Mouse (Mus musculus) A20 (cell line): ENCODE measurements around the gene Ptdss2.

Experiments
- DNase-seq: peaks from one replicate; pipeline ENCODE4 v3.0.0-alpha.2; 2011; ENCODE audit warnings: low read depth, low spot score

The Ptdss2 gene

DNA sequence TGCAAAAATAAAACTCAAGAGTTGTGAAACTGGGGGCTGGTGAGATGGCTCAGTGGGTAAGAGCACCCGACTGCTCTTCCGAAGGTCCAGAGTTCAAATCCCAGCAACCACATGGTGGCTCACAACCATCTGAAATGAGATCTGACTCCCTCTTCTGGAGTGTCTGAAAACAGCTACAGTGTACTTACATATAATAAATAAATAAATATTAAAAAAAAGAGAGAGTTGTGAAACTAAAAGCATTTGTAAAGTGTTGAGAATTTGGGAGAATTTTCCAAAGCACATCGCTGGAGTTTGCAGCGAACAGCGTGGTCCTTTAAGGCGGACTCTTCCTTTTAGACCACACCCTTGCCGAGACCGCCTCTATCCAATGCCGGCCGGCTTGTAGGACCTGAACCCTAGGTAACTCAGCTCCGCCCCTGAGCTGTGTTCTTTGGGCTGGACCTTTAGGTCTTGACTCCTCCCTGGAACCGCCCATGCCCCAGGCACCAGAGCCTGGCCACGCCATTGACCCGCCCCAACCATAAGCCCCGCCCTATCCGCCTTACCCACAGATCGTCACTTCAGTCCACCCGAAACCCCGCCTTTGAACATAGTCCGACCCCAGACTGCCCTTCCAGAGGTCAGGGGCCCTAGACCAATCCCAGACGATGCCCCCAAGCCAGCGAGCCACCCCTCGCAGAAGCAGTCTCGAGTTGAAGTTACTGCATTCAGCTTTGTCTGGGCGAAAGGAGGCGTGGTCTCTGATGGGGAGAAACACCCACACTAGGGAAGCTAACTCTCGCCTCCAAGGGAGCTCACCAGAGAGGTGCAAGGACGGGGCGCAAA is 721 bp downstream of the Ptdss2 start:
- peak; percentile 99 for DNase-seq

DNA sequence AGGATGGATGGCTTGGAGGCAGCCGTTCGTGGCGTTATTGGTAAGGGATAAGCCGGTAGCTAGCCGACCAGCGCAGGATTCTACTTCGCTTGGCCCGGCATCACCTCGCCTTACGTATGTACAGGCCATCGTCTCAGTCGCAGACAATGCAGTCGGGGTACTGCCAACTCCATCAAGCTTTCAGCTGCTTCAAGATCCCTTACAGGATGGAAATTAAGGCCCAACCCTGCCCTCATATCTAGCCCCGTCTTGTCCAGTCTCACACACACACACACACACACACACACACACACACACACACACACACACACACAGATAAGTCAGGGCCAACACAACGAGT is 1.3 kb downstream of the Ptdss2 start:
- DNase-seq = no peak

DNA sequence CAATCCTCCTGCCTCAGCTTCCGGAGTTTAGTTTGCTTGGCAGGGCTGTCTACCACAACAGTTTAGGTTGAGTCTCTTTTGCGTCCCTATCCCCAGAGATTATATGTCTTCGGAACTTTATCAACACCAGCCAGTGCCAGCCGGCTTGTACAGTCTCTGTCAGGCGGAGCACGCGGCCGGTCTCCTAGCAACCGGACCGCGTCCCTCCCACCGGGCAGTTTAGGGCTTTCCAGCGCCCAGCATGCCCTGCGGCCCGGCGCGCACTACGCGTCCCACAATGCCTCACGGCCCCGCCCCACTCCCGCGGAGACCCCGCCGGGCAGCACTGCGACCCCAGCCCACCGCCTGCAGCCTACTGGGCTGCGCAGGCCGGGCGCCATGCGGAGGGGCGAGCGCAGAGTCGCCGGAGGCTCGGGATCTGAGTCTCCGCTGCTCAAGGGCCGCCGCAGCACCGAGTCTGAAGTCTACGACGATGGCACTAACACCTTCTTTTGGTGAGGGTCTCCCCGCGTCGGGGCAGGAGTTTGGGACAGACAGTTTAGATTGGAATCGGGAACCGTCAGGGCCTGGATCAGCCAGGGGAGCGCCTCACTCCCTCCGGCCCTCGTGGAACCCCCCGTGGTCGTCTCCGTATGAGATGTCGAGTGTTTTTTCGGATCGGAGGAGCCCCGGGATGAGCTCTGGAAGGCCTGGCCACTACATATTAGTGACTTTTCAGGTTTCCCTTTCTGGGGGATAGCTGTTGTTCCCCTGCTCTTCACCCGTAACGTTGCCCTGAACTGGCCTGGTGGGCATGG is 9.0 kb downstream of the Ptdss2 start:
- peak; percentile 90 for DNase-seq

DNA sequence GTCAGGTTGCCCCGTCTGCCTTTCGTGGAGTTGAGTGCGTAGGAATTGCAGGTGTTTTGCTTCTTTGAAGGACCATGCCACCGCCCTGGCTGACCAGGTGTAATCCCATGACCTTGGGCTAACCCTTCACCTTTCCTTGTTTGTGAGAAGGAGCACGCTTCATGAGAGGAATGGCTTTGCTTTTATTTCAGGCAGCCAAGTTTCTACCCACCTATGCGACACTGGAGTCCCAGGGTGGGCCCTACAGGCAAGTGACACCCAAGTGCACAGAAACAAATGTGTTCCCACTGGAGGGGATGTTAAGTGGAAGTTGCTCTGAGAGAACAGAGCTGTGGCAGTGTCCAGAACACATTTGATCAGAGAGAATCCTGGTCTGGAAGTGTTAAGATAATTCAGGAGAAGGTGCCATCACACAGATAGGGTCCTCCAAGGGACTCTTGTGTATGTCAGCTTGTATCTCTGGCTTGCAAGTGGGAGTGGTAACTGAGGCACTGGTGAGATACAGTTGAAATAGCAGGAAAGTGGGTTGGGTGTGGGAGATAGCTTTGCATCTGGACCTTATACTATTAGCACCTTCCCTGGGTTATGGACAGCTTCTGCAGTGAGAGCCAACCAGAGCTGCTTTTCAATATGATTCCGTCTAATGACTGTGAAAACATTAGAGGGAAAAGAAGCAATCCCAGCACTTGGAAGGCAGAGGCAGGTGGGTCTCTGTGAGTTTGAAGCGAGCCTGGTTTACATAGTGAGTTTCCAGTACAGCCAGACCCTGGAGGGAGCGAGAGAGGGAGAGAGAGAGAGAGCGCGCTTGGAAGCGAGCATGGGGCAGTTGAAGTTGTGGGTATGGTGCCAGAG is 9.9 kb downstream of the Ptdss2 start:
- DNase-seq = no peak

DNA sequence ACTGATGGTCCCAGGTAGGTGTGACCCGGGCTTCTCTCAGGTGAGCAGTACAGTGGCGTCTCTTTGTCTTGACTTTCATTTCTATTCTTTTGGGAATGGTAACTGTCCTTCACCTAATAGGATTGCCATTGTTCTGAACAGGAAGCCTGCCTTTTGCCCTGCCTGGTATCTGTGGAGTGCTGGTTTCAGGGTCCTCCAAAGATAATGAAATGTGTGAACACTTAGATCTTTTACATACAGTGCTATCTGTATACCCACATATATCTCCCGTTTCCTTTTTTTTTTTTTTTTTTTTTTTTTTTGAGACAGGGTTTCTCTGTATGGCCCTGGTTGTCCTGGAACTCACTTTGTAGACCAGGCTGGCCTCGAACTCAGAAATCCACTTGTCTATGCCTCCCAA is 19.1 kb downstream of the Ptdss2 start:
- DNase-seq = no peak

DNA sequence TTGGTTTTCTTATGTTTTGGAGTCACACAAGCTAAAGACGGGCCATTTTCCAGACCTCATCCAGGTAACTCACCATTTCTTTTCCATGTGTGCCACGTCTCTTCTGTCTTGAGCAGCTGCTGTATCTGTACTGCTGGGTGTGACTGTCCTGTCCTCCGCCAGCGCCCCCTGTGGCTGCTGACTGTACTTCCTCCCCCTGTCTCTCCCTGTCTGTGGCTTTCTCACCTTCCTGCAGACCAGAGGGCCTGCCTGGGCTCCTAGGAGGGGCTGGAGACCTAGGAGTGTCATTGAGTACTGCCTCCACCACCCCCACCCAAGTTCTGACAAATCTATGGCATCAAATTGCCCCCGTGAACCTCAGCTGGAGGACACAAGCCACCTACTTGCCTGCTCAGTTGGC is 20.9 kb downstream of the Ptdss2 start:
- DNase-seq = peak; percentile 66

DNA sequence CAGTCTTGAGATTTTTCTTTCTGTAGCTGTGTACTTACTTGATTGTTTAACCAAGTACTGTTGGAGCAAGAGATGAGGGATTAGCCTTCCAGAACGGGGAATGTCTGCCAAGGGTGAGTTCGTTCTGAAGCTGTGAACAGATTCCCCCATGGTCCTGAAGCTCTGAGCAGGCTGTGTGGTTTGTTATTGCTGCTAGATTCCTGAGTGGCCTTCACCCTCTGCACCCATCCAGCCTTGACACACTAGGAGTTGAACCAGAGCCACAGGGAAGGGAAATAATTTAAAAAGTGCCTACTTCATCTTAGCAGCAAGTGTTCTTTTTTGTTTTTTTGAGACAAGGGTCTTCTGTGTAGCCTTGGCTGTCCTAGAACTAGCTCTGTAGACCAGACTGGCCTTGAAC is 21.7 kb downstream of the Ptdss2 start:
- DNase-seq = no peak

DNA sequence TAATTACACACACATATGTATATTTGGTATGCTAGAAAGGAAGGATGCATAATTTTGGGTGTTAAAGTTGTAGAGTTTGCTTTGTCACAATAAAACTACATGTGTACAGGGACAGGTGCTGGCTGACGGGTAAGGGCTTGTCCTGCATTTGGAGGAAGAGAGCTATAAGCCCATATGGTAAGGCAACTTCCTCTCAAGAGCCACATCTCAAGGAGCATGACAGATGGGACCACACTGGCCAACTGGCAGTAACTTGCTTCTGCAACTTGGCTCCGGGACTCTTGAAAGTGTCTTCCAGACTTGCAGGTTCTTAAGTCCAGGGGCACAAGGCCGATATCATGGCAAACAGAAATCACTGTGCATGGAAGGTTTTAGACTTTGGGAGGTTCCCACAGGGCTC is 22.5 kb downstream of the Ptdss2 start:
- DNase-seq = no peak

DNA sequence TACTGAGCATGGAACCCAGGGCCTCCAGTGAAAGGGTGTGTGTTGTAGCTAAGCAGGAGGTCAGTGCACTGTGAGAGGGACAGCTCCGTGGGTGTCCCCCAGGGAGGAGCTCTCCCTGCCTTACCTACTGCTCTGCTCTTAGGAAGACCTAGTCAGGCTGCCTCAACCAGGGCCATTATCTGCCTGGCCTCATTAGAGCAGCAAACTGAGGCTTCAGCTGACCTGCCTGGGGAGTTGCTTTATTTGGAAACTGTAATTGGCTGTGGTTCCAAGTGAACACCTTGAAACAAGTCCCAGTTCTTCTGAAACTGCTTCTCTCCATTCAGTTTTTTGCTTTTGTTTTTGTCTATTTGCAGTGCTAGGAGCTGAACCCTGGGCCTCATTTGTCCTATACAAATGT is 23.2 kb downstream of the Ptdss2 start:
- no peak for DNase-seq

DNA sequence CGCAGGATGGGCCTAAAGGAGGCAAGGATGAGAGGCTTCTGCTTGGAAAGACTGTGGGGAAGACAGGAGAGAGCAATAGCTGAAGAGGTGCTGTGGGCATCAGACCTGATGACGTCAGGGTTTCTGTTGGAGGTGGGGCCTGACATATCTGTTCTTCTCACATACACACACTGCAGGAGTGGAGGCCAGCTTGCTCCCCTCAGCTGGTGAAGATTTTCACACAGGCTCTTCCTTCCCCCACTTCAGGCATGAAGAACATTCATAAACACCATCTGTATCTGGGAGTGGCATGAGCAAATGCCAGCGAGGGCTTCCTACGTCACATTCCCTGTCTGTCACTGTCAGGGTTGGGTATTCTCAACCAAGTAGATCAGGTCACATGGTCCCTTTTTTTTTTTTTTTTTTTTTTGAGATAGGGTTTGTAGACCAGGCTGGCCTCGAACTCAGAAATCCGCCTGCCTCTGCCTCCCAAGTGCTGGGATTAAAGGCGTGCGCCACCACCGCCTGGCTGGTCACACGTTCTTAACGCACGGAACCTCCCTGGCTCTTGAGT is 23.9 kb downstream of the Ptdss2 start:
- DNase-seq = no peak

DNA sequence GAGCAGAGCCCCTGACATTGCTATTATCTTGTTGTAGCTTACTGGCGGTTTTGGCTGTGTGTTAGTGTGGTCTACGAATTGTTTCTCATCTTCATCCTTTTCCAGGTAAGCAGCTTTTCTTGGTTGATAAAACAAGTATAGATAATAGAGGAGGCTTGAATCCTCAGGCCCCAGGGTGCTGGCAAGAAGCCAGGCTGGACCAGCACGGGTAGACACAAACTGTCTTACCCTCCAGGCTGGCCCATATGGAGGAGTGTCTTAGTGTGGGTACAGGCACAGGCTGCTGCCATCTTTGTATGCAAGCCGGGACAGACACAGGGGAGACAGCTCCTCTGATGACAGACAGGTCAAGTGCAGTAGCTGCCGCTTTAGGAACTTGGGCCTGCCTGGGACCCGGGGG is 24.9 kb downstream of the Ptdss2 start:
- DNase-seq = no peak

DNA sequence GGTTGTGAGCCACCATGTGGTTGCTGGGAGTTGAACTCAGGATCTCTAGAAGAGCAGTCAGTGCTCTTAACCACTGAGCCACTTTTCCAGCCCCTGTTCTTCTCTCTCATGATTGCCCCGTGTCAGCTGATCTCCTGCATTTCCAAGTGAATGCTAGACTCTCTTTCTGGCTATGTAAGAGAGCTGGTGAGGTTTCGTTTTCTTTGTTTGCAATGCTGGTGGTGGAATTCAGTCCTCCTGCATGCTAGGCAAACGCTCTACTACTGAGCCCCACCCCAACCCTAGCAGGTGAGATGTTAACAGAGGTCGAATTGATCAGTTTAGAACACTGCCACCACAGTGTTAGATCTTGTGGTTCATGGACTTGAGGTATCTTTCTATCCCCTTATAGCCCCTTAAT is 26.5 kb downstream of the Ptdss2 start:
- no peak for DNase-seq

DNA sequence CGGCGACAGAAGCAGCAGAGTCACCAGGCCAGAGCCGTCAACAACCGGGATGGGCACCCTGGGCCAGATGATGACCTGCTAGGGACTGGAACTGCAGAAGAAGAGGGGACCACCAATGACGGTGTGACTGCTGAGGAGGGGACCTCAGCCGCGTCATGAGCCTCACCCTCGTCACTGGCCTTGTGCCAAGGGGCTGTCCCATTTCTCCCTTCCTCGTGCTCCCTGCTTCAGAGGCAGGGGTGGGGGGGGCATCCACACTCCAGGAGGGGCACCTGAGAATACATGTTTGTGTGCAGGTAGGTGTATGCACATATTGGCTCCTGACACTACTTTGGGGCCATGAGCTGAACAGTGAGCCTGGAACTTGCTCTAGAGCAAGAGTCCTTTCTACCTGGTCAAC is 33.2 kb downstream of the Ptdss2 start:
- no peak for DNase-seq

DNA sequence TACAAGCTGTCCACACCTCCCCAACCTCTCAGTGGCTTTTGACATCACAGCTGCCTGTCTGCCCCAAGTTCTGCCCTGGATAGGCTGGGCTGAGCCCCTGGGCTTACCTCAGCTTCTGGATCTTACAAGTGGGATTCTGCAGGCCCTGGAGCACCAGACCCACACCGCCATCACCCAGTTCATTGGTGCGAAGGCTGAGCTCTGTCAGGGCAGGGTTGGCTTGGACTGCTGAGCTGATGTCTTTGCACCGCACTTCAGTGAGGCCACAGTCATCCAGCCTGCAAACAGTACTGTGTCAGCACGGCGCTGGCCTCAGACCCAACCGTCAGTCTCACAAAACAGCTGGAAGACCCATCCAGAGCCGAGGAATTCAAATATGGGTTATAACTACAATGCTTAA is 42.2 kb downstream of the Ptdss2 start:
- no peak for DNase-seq

DNA sequence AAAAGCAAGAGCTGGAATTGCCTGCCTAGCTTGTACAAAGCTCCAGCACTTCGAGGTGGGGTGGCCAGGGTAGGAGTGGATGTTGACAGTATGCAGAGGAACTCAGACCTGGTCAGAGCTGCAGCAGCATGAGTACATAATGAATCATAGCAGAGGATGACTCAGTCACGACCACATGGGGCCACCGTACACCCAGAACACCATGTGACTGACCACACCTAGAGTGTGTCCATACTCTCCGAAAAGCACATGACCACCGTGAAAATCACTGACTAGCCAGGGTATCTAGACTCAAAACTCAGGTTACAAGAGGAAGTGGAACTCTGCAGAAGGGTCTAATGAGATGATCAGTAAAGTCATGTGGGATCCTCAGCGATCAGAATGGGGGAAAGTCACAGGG is 42.7 kb downstream of the Ptdss2 start:
- no peak for DNase-seq

DNA sequence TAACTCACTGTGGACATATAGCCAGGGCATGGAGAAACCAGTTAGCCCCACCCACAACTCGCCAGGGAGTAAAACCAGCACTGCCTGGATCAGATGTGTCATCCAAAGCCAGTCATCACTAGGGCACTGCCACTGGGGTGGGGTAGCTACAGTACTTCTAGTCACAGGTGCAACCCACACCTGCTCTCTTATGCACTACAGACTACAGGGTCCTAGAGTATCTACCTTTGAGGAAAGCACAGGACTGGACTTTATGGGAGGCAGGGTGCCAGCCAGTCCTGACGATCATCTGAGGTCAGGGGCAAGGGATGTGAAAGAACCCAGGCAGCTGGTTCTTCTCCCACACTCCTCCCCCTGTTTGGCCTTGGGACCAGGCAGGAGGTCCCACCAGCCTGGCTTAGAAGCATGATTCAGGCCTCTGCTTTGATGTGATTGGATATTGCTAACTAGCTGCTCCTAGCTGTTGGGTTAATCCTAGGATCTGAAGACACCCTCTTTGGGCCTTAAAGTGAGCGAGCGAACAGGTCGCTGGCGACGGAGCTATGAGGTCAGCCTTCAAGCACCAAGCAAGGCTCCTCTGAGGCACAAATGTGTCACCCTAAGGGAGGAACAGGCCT is 45.8 kb downstream of the Ptdss2 start:
- DNase-seq = peak; percentile 45

DNA sequence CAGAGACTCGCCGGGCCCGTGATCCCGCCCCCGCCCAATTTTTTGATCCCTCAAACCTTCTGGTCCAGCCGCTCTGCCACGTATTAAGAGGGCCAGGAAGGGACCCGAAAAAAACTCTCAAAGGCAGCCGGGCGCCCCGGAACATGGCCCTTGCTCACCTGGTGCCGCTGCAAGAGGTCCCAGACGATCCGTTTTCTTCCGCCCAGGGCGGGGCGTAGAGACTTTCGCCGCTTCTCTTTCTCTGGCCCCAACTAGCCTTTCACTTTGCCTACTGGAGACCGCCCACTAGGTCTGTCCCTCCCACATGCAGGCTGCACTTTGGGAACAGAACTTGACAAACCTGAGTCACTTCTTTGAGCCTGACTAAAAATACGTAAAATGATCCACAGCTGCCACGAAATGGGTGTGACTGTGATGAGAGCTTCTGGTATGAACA is 46.4 kb downstream of the Ptdss2 start:
- DNase-seq = peak; percentile 92

DNA sequence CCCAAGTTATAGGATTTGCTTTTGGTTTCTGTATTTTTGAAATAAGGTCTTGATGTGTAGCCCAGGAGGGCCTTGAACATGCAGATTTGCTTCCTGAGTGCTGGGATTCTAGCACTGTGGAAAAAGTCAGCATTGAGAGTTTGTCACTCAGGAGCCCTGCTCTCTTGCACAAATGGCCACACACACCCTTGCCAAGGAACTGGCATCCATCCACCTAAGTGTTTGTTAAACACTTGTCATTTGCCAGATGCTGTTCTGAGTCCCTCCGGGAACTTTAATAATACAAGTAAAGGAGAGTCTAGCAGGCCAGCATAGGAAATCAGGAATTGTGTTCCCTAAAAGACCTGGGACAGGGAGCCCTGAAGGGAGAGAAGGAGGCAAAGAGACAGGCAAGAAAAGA is 47.1 kb downstream of the Ptdss2 start:
- DNase-seq = no peak

DNA sequence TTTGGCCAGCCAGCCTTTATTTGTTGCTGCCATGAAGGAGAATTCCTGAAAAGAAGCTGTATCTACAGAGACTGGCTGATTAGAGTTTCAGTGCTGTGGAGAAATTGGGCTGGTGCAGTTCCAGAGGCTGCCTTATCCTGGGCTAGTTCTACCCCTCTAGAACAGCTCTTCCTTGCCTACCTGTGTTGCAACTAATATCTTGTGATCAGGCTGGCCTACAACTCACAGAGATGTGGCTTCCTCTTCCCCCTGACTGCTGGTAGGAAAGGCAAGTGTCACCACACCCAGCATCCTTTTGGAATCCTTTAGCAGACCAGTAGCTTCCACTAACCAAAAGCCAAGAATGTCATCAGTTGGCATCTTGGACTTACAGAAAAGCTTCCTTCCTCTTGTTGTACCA is 47.7 kb downstream of the Ptdss2 start:
- no peak for DNase-seq

DNA sequence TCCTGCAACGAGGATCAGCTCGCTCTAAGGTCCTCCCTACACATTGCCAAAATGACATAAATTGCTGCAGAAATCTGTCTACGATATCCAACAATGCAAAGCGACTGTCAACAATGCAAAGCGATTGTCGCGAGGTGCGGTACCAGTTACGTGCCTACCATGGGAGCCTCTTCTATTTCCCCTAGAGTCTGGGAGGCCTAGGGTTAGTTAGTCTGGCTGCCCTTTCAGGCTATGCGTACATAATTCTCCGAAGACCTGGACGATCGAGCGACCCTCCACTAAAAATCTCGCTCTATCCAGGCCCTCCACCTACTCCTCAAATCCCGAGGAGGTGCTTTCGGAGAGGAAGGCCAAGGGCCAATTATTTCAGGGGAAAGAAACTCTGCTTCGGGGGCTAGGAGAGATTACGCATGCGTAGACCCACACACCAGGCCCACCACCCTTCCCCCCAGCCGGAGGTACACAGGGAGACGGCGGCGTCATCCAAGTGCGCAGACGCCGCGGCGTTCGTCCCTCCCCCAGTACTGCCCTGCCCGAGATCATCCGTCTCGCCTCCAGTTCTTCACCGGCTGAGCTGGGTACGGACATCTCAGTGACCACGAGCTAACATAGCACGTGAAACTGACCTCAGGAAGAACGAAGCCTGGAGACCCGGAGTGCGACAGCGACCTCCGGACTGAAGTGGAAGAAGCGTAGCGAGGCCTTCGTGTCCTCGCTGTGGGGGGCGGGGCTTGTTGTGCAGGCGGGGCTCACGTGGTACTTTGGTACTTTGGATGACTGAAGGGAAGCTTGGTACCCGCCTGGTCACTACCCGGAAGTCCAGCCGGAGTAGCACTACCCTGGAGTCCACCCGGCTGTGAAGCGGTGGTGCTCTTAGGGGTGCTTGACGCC is 50.2 kb downstream of the Ptdss2 start, which contains the start of gene Rnh1:
TSS of gene Rnh1 (minus strand) at position 742 of the 891 bp plus-strand sequence.
- DNase-seq = peak; percentile 99
